ENCODE assay signal across 9 mouse cellular contexts in genomic region chr5:118781598-118781997, GRCm38 (mm10).
A peak's percentile ranks its signal among the peaks of the same experiment; 100 is the strongest.
DNase-seq lines count a peak whose midpoint lies in the region; ATAC-seq and TF ChIP-seq lines count a peak whose summit lies in the region.
"Had no signal": no experiment of that assay in that cellular context is flagged by ENCODE, and none has a peak within 500 bp of the region (broad histone marks: within the 10 kb centered on the region; RNA-seq: fewer than 3 reads in every experiment).

No protein-coding gene starts in this region.

- no peak overlapping the region for H3K4me3 ChIP-seq in E14TG2a.4 (replicated peaks; ENCODE audit: low read length)
- H3K4me3 ChIP-seq: heart, embryonic 15.5 days had no signal

- peaks cover 10% of the 10 kb centered on the region for H3K9me3 ChIP-seq in E14TG2a.4 (ENCODE audit: low read length)
- H3K9me3 ChIP-seq: heart, embryonic 15.5 days had no signal

- ATAC-seq in activated CD4-positive, CD25-positive, alpha-beta regulatory T cell, adult 4 months, result no peak

- peak; percentile 91 for TF ChIP-seq CTCF in E14TG2a.4 (conservative IDR thresholded peaks at IDR 0.05; ENCODE audit: low read length)

- no peaks in the 10 kb centered on the region for H3K36me3 ChIP-seq in E14TG2a.4 (ENCODE audit: insufficient read depth, low read length)
- H3K36me3 ChIP-seq: heart, embryonic 15.5 days had no signal

- H3K27me3 ChIP-seq in E14TG2a.4 (ENCODE audit: insufficient read depth, low read length), result peaks cover 32% of the 10 kb centered on the region

- DNase-seq in adrenal gland, adult 8-10 months, result peak; percentile 44
- peak; percentile 55 for DNase-seq in embryo, embryonic 11.5 days (ENCODE audit: low read depth, low spot score)
- peak; percentile 20 to 60 for DNase-seq in heart, adult 9 months (ENCODE audit: low spot score in 2 of 2)
- peak; percentile 84 to 85 for DNase-seq in kidney, postnatal 4 days
- peak; percentile 76 for DNase-seq in lung, postnatal 36 days
- DNase-seq in right cerebral cortex, postnatal 4 days, result peak; percentile 81

- peaks cover 11% of the 10 kb centered on the region for H3K4me1 ChIP-seq in E14TG2a.4 (replicated peaks; ENCODE audit: low read depth, low read length)
- H3K4me1 ChIP-seq: heart, embryonic 15.5 days had no signal
